Mouse (Mus musculus) spleen, adult 12 weeks (tissue): ENCODE results near the gene Usp47.
"Not testable (repeated sequence)": the region's sequence is repeated elsewhere in the genome, so short reads cannot be mapped to it uniquely, and the experiment has no call there.

Experiments used
- DNase-seq: peaks from one replicate; pipeline ENCODE4 v3.0.0; 2022; ENCODE audit warnings: low spot score

Usp47 gene

DNA sequence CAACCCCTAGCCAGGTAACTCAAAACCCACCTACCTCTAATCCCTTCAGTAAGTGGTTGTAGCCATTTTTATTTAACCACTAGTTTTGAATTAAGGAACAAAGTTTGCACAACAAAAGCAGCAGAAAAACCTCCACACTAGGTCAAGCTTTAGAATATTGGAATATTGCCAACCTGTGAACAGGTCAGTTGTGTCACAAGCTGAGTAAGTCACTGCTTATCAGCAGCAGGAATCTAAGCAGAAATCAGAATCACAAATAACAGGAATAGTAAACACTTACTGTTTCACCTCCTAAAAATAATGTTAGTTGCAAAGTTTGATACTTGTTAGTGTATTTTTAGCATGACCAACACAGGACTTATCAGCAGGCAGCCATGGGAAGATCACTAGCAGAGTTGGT is 17.0 kb downstream of the Usp47 start:
- no peak for DNase-seq

DNA sequence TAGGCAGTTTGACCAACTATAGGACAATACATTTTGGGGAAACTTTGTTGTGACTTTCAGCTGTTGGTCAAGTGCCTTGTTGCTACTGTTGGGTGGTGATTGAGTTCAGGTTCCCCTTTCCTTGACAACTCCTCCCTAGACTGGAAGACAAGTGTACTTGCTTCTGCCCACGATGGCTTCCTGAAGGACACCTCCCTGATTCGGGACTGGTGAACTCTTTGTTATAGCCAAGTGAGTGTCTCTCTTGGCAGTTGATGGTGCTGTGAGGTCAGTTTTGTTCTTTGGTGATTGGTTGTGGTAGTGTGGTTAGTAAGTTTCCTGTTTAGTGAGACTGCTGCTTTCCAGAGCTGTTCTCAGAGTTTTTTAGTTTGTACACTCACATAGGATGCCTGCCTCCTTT is 19.5 kb downstream of the Usp47 start:
- DNase-seq = no peak

DNA sequence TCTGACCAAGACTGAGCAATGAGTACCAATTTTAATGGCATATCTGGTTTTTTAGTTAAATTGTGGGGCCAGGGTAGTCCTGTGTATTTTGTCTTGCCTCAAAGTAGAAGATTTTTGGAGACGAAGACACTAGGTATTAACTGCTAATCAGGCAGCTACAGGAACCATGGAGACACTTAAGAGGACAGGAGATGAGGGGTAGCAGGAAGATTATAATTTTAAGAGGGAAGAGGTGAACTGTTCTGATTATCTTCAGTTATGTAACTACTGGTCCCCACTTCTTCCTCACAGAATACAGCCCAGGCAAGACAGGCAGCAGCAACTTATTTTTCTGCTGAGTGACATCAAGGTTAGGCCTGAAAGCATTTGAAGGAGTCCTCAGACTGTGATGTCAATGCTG is 21.9 kb downstream of the Usp47 start:
- no peak for DNase-seq

DNA sequence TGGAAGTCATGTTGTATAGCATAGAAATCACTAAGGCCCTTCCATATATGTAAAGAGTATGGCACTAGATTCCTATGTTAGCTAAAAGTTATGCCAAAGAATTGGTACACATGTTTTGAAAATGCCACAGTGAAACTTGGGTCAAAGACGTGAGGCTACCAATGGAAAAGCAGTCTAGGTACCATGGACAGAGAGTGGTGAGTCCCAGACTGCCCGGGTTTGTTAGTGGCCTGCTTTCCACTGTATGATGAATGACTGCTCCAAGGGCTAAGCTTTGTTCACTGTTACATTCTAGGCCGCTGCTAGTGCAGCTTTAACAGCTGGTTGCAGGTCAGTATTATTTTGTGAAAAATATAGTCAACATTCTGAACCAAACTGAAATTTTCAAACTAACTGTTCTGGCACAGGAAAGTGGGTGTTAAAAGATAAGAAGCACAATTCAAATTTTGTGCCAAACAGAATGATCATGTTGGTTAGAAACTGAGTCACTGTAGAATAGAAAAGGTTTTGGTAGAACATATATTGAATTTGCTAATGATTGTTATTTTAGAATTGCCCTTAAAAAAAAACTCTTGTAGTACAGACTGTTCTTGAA is 22.6 kb downstream of the Usp47 start:
- DNase-seq = no peak

DNA sequence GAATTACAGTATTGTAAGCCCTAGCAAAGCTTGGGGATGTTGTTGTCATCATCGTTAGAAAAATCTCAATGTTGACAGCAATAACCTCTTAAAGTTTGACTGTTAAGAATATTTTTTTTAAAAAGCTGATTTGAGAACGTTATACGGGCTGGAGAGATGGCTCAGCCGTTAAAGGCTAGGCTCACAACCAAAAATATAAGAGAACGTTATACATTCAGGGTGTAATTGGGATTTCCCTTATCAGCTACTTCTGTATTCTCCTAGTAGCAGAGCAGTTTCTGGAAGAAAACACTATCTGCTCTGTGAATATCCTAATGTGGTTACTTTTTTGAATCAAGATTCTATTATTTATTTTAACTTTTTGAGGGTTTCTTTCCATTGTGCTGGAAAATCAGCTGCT is 25.3 kb downstream of the Usp47 start:
- no peak for DNase-seq

DNA sequence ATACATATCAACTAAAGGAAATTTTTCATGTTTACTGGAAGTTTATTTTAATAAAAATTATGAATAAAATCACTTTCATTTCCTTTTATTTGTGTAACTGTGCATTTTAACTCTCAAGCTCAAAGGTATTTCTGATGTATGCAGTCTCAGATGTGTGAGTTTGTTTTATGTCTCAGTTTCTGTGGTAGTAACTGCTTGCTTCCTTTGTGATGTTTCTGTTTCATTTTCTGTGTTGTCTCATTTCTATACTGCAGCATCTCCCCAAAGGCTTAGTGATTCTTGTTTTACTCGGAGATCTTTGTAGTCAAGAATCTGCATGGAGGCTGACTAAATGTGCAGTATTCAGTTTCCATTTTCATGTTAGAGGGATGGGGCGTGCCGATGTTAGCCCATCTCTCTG is 30.4 kb downstream of the Usp47 start:
- DNase-seq = no peak

DNA sequence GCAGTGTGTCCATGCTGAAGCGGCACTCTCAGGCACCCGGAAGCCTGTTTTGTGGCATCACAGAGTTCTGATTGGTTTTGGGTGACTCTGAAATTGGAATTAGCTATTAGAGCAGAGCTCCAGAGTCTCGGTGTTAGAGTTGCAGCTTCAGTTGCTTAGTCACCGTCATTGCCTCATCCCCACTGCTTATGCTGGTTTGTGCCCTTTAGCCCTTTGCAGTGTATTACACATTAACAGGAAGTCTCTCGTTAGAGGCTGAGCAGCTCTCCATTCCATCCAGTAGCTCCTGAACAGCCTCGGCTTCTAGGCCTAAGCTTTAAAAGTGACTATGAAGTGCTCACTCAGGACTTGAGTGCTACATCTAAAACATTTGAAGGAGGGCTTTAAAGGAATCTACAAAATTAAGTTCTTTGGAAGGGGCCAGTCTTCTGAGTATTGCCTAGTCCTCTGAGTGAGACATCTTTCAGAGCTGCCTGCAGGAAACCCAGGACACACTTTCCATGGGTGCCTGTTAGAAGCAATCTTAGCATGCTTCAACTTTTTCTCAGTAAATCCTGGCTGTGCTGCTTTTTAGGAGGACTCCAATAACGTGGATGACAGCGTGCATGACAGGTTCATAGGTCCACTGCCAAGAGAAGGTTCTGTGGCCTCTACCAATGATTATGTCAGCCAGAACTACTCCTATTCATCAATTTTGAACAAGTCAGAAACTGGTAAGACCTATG is 32.8 kb downstream of the Usp47 start:
- DNase-seq = no peak

DNA sequence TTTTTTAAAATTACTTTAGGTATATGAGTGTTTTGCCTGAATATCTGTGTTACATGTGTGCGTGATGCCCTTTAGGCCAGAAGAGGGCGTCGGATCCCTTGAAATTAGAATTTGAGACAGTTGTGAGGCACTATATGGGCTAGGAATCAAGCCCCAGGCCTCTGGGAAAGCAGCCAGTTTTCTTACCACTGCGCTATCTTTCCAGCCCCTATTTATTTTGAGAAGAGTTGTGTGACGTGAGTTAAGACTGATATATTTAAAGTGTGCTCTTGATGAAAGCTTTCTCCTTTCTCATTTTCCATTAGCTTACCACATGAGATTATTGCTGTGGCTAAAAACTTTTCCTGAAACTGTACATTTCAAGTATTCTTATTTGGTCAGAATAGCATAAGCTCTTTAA is 51.6 kb downstream of the Usp47 start:
- no peak for DNase-seq

DNA sequence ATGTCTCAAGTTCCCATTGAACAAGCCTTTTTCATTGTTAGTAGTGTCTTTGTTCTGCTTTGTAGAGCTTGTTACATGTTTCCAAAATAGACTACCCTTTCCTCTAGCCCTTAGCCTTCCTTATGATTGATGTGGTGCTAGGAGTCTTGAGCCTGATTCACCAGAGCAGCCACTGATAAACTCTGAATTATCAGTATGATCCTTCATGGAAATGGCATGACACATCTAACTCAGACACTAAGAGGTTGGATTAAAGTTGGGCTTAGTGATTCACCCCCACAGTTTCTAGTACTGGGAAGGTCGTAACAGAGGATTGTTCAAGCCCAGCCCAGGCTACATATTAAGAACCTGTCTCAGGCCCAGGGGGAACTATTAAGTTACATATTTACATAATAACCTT is 59.3 kb downstream of the Usp47 start:
- DNase-seq = no peak

DNA sequence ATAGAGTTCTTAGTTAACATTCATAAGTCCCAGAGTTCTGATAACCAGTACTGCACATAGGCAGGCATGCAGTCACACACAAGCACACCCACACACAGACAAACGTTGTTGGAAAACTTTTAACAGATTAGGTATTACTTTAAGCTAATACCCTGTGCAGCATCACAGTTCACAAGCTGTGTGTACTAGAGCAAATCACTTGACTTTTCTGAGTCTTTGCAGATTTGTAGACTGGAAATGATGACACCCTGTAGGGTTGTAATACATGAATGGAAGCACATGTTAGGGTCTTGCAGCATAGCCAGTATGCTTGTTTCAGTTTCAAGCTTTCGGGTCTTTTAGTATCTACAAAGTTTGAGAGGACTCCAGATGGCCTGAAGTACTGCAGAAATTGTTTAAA is 60.9 kb downstream of the Usp47 start:
- DNase-seq = no peak

DNA sequence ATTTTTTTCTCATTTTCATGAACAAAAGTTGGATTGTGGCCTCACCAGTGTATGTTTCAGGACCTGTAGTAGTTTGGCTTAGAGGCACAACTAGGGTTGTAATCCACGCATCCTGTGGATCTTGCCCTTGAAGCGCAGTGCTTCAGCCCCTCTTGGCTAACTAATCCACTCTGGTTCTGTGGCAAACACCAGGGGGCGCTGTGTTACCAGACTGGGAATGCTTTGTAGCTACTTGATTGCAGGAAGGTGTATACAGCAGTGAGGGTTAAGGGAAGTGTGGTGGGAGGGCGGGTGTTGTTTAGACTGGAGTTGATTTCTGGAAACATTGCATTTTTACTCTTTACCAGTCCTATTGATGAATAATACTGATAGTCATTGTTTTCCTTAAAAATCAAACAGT is 61.8 kb downstream of the Usp47 start:
- DNase-seq = peak; percentile 50

DNA sequence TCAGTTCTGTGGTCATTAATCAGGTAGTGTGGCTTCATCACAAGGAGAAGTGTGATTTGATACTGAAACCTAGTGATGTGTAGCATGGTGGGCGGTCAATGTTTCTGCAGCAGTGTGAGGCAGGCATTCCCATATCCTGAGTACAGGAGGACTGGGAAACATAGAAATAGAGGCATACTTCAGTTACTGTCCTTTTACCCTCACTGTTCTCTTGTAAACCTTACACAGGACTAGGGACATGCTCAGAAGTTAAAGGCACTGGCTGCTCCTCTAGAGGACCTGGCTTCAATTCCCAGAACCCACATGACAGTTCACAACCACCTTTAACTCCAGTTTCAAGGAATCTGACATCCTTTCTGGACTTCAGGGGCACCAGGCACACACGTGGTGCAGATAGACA is 62.9 kb downstream of the Usp47 start:
- no peak for DNase-seq

DNA sequence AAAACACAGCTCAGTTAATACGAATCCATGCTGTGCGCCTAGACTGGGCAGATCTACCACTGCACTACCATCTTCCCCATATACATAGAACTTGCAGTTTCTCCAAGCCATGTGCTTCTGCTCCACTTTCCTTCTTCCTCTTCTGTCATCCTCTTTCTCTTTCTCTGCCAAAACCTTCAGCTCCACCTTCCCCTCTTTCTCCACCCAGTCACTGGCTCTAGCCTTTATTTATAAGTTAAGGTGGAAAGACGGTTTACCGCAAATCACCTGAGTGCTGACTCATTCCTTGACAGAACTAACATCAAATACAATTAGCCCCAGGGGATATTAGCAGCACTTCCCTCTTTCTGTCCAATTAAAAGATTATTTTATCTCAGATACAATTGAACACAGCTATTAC is 71.6 kb downstream of the Usp47 start:
- not testable (repeated sequence) for DNase-seq

DNA sequence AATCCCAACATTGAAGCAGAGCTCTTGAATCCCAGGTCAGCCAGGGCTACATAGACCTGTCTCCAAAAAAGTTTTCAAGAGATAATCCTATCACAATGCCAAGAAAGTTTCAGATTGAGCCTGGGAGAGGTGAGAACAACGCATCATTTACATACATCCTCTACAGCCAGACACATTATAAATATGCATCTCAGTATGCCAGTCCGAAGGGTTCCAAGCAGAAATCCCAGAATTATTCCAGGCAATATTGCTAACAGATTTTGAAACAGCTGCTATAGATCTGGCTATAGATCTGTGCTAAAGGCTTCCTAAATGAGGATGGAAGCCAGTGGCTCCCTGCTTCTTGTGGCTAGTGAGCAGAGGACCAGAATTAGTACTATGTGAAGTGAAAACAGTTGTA is 77.6 kb downstream of the Usp47 start:
- no peak for DNase-seq

DNA sequence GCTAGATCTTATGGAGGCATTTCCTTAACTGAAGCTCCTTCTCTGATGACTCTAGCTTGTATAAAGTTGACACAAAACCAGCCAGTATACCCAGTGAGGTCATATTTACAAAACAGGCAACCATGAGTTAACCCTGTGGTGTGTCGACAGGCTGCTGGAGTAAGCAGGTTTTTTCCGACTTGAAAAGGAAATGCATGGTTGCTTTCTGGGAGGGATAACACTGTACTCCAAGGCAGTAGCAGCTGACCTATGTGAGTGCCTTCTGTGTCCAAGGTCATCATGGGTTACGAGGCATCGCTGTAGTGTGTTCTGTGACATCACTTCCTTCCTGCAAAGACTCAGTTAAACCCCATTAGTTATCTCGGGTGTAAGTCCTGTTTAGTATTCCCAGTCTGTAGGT is 79.6 kb downstream of the Usp47 start:
- DNase-seq = no peak

DNA sequence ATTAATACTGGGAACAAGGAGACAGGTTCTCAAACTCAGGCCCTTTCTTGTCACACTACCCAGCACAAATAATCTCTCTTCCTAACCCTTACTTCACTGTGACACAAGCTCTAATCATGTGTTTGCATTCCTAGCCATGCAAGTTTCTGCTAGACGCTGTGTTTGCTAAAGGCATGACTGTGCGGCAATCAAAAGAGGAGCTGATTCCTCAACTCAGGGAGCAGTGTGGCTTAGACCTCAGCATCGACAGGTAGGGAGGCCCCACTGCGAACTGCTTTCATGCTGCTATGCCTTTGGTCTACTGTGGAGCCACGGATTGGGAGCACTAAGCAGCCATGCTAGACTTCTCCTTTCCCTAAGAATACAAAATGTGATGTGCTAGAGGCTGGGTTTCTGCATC is 80.5 kb downstream of the Usp47 start:
- DNase-seq = no peak

DNA sequence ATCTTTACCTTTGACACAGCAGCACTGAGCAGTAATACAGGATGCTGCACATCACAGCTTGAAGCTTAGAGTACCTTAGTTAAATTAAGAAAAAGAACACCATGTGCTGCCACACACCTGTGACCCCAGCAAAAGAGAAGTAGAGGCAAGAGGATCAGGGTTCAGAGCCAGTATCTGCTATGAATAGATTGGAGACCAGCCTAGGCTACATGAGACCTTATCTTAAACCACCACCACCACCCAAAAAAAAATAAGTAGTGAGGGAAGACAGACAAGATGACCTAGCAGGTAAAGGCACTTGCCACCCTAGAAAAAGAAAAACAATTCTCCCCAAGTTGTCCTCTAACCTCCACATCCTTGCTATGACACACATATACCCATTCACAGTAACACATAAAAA is 85.5 kb downstream of the Usp47 start:
- DNase-seq = no peak

DNA sequence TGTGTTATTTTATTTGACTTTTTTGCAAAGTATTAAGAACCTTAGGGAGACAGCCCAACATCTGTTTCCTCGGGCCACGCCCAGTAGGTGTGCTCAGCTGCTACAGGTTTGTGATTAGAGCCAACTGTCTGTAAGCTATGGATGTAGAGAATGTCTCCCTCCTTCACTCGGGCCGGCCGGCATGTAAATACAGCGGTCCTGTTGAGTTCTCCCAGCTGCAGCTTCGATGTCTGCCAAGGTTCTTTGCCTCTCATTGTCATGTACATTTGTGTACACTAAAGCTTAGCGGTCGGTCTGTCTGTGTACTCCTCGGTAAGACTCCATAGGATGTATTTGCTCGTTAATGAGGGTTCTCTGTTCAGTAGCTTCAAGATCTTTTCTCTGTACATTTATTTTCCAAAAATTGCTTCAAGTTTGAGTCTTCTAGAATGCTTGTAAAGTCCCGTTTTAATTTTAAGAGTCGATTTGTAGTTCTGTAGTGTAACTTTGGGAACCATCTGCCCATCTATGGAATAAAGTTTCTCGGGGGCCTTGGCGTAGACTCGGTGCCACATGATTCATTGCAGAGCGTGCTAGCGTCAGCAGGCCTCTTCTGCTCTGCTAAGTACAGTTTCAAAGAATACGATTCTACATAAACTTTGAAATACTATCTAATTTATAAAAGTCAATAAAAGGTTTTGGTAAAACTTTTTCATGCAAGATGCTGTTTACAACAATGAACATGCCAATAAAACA is 87.5 kb downstream of the Usp47 start:
- no peak for DNase-seq

DNA sequence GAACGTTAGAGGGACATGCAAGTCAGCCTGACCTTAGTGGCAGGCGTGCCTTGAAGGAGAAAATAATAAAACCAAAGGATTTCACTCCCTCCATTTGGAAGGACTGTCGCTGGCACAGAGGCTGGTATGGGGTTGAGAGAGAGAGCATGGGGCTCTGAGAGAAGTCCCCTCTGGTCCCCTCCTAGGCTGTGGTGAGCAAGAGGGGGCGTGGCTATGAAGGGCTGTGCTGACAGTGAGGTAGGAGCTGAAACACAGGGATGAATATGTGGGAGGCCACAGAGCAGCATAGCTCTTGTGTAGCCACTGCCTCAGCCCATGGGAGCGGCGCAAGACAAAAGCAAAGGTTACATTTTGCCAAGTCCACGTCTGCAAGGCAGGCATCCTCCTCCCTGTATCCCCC is 94.2 kb downstream of the Usp47 start:
- no peak for DNase-seq

DNA sequence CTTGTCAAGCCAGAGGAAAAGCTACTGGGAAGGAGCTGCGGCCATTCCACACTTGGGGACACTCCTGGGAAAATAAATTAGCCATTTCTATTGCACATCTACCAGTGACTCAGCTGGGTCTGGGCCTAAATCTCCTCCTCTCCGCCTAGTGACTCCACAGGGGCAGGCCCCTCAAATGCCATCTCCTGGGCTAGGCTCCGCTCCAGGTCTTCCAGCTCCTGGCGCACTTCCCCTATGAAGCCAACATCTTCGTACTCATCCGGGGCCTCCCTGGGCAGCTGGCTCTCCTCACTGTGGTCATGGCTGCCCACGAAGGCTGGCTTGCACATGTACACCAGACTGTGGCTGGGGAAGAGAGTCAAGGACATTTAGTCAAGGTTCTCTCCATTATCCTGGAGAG is 94.8 kb downstream of the Usp47 start:
- no peak for DNase-seq

DNA sequence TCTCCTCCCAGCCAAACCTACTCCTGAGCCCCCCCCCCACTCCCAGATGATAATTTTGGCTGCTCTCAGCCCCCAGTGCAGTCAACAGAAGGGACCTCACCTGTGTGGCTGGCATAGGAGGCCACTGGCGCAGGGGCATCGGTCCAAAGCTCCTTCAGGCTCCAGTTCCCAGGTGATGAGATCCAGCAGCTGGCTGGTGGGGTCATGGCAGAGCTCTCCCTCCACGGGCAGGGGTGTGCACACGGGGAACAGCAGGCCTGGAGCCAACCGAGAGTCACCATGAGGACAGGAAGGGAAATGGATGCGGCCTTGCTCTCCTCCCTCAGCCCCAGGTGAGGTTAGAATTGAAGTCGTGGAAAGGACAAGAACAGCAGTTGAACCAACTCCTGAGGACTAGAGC is 95.9 kb downstream of the Usp47 start:
- DNase-seq = no peak

DNA sequence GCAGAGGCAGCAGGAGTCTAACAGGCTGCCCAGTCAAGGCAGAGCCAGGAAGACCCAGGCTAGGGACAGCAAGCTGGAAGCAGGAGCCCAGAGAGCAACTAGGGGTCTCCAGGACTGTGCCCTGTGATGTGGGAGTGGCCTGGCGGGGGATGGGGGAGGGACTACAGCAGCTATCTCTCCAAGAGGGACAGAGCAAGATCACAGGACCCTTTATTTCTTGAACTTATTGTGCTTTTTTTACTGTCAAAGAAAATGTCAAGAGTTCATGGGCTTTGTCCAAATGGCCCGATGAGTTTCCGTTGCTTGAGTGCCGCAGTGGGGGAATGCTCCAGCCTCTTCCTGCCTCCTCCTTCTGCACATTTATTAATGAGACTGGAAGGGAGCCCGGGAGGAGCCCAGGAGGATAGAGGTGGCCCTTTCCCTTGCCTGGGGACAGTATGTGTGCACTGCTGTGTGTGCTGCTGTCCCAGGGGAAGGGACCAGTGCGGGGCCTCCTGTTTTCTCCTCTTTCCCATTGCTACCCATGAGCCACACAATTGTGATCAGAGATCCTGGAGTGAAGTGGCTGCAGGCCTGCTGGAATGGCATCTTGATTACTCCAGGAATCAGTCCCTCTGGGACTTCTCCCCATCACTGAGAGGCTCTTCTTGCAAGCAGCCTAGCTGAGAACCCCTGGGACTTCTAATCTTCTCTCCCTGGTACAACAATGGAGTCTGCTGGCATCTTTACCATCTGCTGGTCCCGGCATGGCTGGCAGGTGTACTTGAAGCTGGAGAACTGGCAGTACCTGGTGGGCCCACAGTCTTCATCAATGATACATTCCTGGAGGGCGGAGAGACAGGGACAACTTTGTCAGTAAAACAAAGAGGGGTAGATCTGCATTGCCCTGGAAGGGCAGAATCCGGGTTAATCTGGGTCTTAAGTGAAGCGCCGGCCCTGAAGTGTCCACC is 97.8 kb downstream of the Usp47 start:
- no peak for DNase-seq
